Mouse (Mus musculus): ENCODE results near the gene Slc35e3. TPM values are rescaled to one million over a fixed set of nuclear protein-coding genes. Genes with fewer than 3 reads are reported as not detected.
"Not testable (repeated sequence)": the region's sequence is repeated elsewhere in the genome, so short reads cannot be mapped to it uniquely, and the experiment has no call there.

Slc35e3 gene
- total RNA-seq, 2 experiments from 2014 or later = 7.4 to 7.5 TPM

DNA sequence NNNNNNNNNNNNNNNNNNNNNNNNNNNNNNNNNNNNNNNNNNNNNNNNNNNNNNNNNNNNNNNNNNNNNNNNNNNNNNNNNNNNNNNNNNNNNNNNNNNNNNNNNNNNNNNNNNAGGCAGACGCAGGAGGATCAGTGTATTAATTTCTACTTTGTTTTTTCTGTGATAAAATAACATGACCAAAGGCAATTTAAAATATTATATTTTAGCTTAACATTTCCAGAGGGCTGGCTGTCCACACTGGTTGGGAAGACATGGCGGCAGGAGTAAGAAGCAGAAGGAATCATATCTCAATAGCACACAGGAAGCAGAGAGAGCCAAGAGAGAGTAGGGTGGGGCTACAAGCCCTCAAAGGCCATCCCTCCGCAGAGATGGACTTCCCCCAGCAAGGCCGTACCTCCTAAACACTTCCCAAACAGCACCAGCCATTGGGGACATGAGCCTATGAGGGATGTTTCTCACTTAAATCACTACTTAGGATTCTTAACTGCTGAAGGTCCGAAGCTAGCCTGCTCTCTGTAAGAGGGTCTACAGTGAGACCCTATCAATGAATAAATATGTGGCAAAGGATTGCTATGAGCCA is 21.9 kb downstream of the Slc35e3 start:
- no peak for DNase-seq (ENCODE audit: low spot score)
- intact Hi-C loops (cut with DNase I) = no loop called here

DNA sequence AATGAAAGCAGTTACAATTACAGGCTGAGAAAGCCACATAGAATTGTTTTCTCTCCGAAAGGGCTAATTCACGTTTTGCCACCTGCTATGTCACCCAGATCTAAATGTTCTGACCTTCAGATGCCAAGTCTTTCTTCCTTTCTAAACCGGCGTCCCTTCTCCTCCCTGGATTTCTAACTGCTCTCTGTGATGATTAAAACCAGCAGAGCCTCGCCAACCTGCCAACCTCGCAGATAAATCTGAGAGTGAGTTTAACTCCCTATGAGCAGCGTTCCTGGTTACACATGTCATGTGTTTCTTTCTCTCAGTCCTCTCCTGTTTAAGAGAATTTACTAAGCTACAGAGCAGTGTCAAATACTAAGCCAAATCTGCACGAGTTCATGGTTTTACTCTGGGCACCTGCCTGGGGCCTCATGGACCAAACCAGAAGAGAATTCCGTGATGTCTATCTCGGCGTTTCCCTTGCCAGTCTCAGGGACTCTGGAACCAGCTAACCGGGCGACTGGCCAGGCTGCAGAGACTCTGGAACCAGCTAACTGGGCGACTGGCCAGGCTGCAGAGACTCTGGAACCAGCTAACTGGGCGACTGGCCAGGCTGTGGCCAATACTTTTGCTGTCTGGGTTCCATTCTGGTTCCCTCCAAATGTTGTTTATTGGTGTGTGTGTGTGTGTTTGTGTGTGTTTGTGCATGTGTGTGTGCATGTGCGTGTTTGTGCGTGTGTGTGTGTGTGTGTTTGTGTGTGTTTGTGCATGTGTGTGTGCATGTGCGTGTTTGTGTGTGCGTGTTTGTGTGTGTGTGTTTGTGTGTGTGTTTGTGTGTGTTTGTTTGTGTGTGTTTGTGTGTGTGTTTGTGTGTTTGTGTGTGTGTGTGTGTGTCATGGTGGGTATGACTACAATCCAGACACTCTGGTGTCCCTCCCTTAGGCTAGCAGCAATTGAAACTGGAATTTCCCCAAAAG is 27.7 kb downstream of the Slc35e3 start:
- DNase-seq (ENCODE audit: low spot score) = no peak
- intact Hi-C loops (cut with DNase I) = no loop called here

DNA sequence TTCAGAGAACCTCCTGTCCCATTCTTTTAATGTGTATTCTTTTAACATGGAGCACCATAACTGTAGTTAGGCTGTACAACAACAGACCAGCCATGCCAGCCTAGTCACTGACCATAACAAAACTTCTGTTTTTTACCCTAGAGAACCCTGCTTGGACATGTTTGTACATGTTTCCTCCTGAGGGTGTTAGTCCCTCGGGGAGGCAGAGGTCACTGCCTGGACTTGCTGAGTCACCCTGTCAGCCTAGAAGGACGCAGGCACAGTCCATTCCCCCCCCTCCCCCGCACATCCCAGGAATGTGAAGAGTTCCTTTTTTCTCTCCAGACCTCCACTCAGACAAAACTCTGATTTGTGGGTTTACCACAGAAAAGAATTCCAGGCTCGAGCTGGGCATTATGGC is 28.6 kb downstream of the Slc35e3 start:
- DNase-seq (ENCODE audit: low spot score) = peak; percentile 18
- intact Hi-C loops (cut with DNase I) = no loop called here

DNA sequence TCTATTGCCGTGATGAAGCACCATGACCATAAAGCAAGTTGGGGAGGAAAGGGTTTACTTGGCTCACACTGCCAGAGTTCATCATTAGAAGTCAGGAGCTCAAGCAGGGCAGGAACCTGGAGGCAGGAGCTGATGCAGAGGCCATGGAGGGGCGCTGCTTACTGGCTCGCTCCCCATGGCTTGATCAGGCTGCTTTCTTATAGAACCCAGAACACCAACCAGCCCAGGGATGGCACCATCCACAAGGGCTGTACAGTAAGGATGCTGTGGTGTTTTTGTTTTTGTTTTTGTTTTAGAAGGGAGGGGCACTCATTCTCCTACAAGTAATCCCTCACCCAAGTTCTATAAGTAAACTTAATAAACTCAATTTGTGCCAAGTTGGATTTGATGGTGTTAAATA is 29.5 kb downstream of the Slc35e3 start:
- intact Hi-C loops (cut with DNase I) = no loop called here
- no peak for DNase-seq (ENCODE audit: low spot score)

DNA sequence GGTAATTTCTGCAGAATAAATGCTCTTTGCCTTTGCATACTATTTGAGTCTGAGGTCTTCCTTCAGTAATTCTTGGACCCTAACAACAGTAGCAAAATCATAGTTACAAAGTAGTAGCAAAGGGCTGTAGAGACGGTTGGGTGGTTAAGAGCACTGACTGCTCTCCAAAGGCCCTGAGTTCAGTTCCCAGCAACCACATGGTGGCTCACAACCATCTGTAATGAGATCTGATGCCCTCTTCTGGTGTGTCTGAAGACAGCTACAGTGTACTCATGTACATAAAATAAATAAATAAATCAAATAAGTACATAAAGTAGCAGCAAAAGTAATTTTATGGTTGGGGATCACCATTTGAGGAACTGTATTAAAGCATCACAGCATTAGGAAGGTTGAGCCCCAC is 30.5 kb downstream of the Slc35e3 start:
- intact Hi-C loops (cut with DNase I) = not testable (repeated sequence)

DNA sequence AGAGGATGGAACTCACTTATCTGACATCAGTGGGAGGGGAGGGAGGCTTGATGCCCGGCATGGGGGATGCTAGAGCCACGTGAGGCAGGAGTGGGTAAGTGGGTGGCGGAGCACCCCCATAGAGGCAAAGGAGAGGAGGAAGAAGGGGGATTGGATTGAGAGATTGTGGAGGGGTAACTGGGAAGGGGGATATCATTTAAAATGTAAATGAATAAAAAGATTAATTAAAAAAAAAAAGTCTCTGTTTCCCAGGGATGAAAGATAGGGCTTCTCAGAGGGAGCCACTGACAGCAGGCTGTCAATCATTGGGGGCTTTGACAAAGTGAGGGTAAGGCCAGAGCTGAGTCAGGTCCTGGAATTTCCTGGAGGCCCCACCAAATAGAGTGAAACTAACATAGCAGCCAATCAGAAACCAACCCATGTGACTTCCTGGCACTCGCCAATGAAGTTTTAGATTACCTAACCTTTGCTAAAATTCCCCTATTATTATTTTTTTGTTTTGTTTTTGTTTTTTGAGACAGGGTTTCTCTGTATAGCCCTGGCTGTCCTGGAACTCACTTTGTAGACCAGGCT is 31.2 kb downstream of the Slc35e3 start:
- DNase-seq (ENCODE audit: low spot score) = no peak
- intact Hi-C loops (cut with DNase I) = no loop called here

More for the DNA sequence above, 30.5 kb downstream of the Slc35e3 start:
- not testable (repeated sequence) for DNase-seq (ENCODE audit: low spot score)

DNA sequence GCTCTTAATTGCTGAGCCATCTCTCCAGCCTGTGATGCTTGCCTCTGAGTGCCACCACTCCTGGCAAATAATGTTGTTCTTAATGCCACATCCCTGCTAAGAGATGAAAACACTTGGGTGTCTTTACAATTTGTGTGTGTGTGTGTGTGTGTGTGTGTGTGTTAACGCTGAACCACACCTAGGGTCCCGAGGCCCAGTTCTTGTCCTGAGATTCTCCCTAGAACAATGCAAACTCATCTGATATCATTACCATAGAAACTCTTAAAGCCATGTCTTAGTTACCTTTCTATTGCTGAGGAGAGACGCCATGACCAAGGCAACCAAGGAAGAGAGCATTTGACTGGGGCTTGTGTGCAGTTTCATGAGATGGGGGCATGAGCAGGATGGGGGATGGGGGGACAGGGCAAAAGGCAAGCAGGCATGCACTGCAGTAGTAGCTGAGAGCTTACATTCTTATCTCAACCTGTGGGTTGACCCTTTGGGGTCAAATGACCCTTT is 32.1 kb downstream of the Slc35e3 start:
- intact Hi-C loops (cut with DNase I) = no loop called here

DNA sequence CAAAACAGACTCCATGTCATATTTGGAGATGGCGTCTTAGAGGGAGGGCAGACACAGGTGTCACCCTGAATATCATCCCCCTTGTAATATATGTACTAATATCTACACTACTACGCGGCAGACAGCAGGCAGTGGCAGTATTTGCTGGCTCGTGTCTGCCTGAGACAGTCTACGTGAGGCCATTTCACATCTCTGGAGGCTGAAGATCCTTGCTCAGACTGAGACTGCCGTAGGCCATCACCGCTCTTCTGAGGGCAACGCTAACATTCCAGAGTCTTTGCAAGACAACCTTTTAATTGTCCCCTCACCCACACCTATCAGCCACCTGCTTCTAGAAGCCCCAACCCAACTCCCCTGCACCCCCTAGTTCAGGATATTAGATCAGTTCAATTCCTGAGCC is 32.7 kb downstream of the Slc35e3 start:
- intact Hi-C loops (cut with DNase I) = no loop called here
- DNase-seq (ENCODE audit: low spot score) = no peak

More for the DNA sequence above, 32.1 kb downstream of the Slc35e3 start:
- DNase-seq (ENCODE audit: low spot score) = no peak

DNA sequence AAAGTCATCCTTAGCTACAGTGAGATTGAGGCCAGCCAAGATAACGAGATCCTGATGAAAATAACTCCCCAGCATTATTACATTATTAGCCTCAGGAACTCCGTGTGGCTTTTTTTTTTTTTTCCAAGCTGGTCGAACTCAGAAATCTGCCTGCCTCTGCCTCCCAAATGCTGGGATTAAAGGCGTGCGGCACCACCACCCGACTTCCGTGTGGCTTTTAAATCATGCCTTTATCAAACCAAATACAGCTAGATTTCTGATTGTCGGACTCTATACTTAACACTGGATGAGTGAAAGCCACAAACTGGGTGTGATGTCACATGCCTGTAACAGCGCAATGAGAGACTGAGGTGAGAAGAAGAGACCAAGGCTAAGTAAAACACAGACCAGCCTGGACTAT is 33.3 kb downstream of the Slc35e3 start:
- intact Hi-C loops (cut with DNase I) = no loop called here
- DNase-seq (ENCODE audit: low spot score) = no peak

DNA sequence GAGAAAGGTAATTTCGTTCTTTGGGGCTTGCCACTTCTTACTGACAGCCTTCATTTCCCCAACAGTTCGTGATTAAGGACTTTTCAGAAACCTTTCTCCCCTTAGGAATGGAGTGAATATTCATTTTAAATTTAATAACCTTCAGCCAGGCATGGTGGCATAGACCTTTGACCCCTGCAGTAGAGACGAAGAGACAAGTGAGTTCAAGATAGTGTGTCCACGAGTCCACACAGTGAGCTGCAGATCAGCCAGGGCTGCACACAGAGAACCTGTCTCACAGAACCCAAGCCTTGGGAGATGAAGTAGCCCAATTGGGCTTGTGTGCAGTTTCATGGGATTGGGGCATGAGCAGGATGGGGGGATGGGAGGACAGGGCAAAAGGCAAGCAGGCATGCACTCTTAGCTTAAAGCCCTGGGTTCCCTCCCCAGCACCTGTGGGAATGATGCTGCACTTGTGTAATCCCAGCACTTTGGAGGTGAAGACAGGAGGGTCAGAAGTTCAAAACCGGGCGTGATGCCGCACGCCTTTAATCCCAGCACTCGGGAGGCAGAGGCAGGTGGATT is 33.9 kb downstream of the Slc35e3 start:
- no peak for DNase-seq (ENCODE audit: low spot score)

DNA sequence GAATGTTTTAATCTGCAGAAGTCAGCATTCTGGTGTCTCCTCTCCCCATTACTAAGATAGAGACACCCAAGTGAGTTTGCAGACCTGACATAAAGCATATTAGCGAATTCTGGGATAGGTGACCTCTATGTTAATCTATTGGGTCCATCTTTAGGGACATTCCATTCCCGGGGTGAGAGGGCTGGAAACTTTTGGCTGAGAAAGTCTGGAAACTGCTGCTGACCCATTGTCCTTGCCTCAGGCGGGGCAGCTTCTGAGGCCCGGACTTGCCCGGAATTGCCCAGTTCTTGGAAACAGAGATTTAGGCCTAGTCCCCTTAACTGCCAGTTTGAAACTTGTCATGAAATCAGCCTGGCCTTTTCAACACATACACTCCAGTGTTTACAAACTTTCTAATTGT is 34.8 kb downstream of the Slc35e3 start:
- DNase-seq (ENCODE audit: low spot score) = no peak
- intact Hi-C loops (cut with DNase I) = loop anchor here (2.0 kb wide), 1 partner anchor 33 kb away; no protein-coding TSS in a partner anchor

More for the DNA sequence above, 33.9 kb downstream of the Slc35e3 start:
- intact Hi-C loops (cut with DNase I) = no loop called here

DNA sequence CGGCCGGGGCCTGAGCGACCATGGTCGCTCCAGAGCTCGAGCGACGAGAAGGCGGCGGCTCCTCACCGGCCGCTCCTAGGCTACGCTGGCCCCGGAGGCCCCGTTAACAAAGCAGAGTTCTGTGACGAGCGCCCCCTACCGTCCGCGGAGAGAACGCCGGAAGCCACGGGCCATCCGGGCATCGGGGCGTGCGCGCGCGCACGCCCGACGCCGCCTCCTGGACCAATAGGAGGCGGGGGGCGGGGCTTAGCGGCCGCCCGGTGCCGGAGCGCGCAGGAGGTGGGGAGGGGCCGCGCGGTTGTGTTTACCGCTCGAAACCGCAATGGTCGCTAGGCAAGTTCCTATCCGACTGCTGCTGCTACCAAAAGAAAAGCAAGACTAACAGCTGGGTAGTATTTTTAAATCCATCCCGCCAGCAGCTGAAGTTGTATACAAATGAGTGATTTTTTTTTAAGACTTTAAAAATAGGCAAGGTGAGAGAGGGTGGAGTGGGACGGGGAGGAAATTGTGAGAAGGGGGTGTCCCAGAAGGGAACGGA is 35.5 kb downstream of the Slc35e3 start, which contains the start of gene Mdm2:
TSS of gene Mdm2 (minus strand) at position 155 of the 538 bp plus-strand sequence.
- peak; percentile 84 for DNase-seq (ENCODE audit: low spot score)
- intact Hi-C loops (cut with DNase I) = loop anchor here (2.0 kb wide), 1 partner anchor 34 kb away; no protein-coding TSS in a partner anchor

DNA sequence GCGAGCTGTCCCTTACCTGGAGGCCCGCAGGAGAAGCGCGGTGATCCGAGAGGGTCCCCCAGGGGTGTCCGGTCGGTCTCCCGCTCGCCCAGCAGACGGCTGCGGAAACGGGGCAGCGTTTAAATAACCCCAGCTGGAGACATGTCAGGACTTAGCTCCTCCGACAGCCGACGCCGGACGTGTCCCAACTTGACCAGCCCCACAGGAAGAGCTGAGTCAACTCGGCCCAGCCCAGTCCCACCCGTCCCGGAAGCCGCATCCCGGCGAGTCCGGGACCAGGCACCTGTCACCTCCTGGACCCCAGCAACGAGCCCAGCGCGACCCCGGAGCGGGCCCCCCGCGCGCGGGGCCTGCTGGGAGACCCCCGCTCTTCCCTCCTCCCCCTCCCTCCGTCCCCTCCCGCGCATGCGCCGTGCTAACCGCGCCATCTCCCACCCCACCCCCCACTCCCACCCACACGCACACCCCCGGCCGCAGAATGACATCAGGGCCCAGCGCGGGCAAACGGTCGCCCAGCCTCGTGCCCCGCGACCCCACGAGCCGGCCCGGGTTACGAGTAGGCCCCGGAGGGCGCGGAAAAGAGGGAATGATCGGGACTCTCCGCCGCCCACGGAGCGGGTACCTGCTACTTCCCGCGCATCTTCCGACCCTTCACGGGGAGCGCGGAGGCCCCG is 36.1 kb downstream of the Slc35e3 start:
- intact Hi-C loops (cut with DNase I) = loop anchor here (2.0 kb wide), 1 partner anchor 35 kb away; no protein-coding TSS in a partner anchor
- DNase-seq (ENCODE audit: low spot score) = peak; percentile 75

DNA sequence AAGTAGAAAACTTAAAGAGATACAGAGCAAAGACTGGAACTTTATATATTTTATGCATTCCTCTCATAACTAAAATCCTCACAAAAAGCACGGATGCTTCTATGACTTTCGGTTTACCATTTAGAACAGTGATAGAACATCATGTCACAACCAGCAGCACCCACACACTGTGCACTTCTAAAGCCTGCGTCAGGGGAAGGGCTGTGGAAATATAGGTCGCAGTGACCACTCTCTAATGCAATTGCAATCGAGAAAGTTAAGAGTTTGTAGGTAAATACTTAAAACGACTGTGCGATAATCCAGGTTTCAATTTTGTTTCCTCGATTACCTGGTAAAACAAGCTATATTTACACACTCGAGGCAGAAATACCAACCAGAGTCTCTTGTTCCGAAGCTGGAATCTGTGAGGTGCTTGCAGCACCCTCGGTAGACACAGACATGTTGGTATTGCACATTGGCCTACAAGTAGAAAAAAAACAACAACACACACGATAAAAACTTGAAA is 36.8 kb downstream of the Slc35e3 start:
- intact Hi-C loops (cut with DNase I) = no loop called here

DNA sequence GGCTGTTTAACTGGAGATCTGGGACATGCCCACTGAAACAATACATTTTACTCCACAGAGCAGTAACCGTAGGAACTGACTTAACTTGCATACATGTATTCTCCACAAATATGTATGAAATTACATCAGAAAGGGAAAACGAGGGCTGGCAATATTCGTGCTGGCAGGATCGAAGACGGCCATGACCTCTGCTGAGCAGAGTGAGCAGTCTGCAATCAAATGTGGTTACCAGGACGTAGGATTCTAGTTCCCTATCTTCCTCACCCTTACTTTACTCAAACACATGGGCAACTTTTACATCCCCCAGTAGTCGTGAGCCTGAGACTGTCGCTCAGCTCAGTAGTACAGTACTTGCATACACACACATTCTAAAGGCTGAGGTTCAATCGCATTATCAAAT is 37.3 kb downstream of the Slc35e3 start:
- DNase-seq (ENCODE audit: low spot score) = no peak
- intact Hi-C loops (cut with DNase I) = no loop called here

More for the DNA sequence above, 36.8 kb downstream of the Slc35e3 start:
- no peak for DNase-seq (ENCODE audit: low spot score)

DNA sequence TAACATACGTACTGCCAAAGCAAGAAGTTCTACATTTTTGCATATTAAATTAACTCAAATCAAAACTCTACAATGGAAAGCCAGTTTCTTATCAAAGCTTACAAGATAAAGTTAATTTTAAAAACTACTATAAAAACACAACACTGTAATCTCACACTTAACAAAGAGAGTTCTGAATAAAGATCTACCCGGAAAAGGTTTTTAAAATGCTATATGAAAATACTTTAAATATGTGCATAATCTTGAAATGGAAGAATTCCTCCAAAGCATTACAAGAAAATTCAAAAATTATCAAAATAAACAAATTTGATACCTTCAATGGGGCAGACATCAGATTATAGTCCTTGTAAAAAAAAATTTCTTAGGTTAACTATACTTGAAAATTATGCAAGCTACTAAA is 37.8 kb downstream of the Slc35e3 start:
- no peak for DNase-seq (ENCODE audit: low spot score)
- intact Hi-C loops (cut with DNase I) = no loop called here

DNA sequence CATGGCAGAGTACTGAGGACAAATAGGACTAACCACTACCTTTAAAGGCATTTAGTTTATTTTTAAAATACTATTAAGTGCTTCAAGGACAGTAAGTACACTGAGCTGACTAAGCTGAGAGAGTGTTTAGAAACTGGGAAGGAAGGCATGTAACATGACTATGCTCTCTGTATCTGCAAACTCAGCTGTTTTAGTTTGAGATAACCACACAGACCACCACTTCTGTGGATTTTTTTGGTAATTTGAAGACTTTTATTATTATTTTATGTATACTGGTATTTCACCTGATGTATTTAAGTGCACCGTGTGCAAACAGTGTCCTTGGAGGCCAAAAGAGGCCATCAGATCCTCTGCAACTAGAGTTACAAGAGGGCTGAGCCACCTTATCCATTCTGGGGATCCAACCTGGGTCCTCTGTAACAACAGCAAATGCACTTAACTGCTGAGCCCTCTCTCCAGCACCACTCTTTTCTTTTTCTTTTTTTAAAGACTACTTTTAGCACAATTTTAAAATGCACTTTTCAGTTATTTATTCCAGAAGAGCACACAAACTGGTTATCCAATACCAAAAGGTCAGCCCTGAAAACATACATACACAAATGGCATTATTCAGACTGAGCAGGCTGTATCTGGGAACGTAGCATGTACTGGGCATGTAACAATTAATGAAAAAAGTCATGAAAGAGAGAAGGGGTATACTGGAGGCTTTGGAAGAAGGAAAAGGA is 38.9 kb downstream of the Slc35e3 start:
- DNase-seq (ENCODE audit: low spot score) = no peak
- intact Hi-C loops (cut with DNase I) = no loop called here

DNA sequence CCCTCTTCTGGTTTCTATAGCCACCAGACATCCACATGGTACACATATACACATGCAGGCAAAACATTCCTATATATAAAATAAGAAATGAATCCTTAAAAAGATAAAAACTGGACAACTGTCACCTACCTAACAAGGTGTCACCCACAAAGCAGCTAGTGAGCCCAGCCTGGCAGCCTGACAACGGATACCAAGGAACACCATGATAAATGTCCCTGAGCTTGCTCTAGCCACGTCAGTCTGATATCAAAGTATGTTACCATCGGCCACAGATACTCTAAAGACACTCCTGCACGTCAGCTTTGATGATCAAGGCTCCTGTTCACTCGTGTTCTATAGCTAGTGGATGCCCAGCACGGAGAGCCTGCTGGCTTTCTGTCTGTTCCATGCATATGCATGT is 39.7 kb downstream of the Slc35e3 start:
- intact Hi-C loops (cut with DNase I) = no loop called here

More for the DNA sequence above, 39.7 kb downstream of the Slc35e3 start:
- DNase-seq (ENCODE audit: low spot score) = no peak

Measured in heart, postnatal 25 days (tissue).